ENCODE assay signal across 8 mouse cellular contexts in the genomic region with DNA sequence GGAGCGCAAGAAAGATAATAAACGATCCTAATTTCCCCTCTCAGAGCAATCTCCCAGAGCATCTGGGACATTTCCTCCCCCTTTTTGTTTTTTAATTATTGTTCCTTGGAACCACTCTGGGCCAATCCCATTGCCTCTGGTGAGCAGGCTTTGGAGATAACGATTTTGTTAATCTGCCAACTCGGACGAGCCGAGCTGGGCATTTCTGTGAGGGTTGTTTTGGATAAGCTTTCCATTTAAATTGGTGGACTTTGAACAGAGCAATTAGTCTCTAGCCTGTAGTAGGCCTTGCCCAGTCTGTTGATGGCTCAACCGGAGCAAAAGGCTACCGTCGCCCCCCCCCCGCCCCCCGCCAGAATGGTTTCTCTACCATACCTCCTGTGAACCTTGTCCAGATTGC. TPM values are rescaled to one million over a fixed set of nuclear protein-coding genes. Genes with fewer than 3 reads are reported as not detected.
DNase-seq lines count a peak whose midpoint lies in the region; ATAC-seq and TF ChIP-seq lines count a peak whose summit lies in the region.

No protein-coding gene starts in this region.

- no peaks in the 10 kb centered on the region for H3K36me3 ChIP-seq in embryonic facial prominence, embryonic 10.5 days (replicated peaks)
- no peaks in the 10 kb centered on the region for H3K36me3 ChIP-seq in hindbrain, embryonic 12.5 days
- H3K36me3 ChIP-seq in limb, embryonic 14.5 days (ENCODE audit: control insufficient read depth, insufficient read depth, low read length): no peaks in the 10 kb centered on the region
- H3K36me3 ChIP-seq in neural tube, embryonic 14.5 days (ENCODE audit: control insufficient read depth, insufficient read depth, low read length): no peaks in the 10 kb centered on the region

- peak overlapping the region; percentile 57 for H3K4me3 ChIP-seq in embryonic facial prominence, embryonic 10.5 days
- H3K4me3 ChIP-seq in hindbrain, embryonic 12.5 days: peak overlapping the region; percentile 19; the same call in 1 of the 2 replicates
- H3K4me3 ChIP-seq in limb, embryonic 14.5 days (replicated peaks; ENCODE audit: low read length): peak overlapping the region; percentile 31
- H3K4me3 ChIP-seq in neural tube, embryonic 14.5 days (ENCODE audit: low read depth, low read length): no peak overlapping the region

- TF ChIP-seq POLR2A in limb, embryonic 14.5 days (IDR thresholded peaks at IDR 0.05; ENCODE audit: borderline replicate concordance, extremely low read depth, insufficient read depth, insufficient read length): no peak

- H3K27ac ChIP-seq in embryonic facial prominence, embryonic 10.5 days (replicated peaks): no peak overlapping the region
- H3K27ac ChIP-seq in hindbrain, embryonic 12.5 days: no peak overlapping the region
- H3K27ac ChIP-seq in limb, embryonic 14.5 days (replicated peaks; ENCODE audit: low read depth, low read length): no peak overlapping the region
- H3K27ac ChIP-seq in neural tube, embryonic 14.5 days (ENCODE audit: low read depth, low read length): no peak overlapping the region

- peaks cover 28% of the 10 kb centered on the region for H3K4me1 ChIP-seq in embryonic facial prominence, embryonic 10.5 days
- peaks cover 23% of the 10 kb centered on the region for H3K4me1 ChIP-seq in hindbrain, embryonic 12.5 days
- H3K4me1 ChIP-seq in limb, embryonic 14.5 days (ENCODE audit: control insufficient read depth, insufficient read depth, low read length): no peaks in the 10 kb centered on the region; the same call in 1 of the 2 replicates
- H3K4me1 ChIP-seq in neural tube, embryonic 14.5 days (ENCODE audit: control insufficient read depth, insufficient read depth, low read length): peaks cover 8% of the 10 kb centered on the region; the same call in 1 of the 2 replicates

- peaks cover 16% of the 10 kb centered on the region for H3K27me3 ChIP-seq in embryonic facial prominence, embryonic 10.5 days (replicated peaks; ENCODE audit: low read depth, poor library complexity, severe bottlenecking)
- H3K27me3 ChIP-seq in hindbrain, embryonic 12.5 days: peaks cover 10% of the 10 kb centered on the region
- no peaks in the 10 kb centered on the region for H3K27me3 ChIP-seq in limb, embryonic 14.5 days (ENCODE audit: control insufficient read depth, insufficient read depth, low read length)
- no peaks in the 10 kb centered on the region for H3K27me3 ChIP-seq in neural tube, embryonic 14.5 days (ENCODE audit: control insufficient read depth, insufficient read depth, low read length)

- WGBS in embryonic facial prominence, embryonic 10.5 days: 31% methylated on average over 11 of the region's 11 CpGs
- 36% methylated on average over 11 of the region's 11 CpGs for WGBS in hindbrain, embryonic 12.5 days
- 26% methylated on average over 11 of the region's 11 CpGs for WGBS in limb, embryonic 14.5 days
- WGBS in neural tube, embryonic 14.5 days: 24% methylated on average over 11 of the region's 11 CpGs

- DNase-seq in adrenal gland, adult (ENCODE audit: inconsistent age in 2 of 2, low spot score in 1 of 2): peak; percentile 51 to 76
- no peak for DNase-seq in adrenal gland, postnatal 4 days (ENCODE audit: low spot score in 2 of 2)
- DNase-seq in embryonic facial prominence, embryonic 10.5 days (ENCODE audit: low spot score): no peak
- no peak for DNase-seq in limb, embryonic 14.5 days (ENCODE audit: low spot score)
- no peak for DNase-seq in layer of hippocampus, adult 9-10 months (ENCODE audit: low spot score)
- no peak for DNase-seq in thymus, postnatal 0 days (ENCODE audit: low spot score)

- peak overlapping the region; percentile 56 for H3K4me2 ChIP-seq in hindbrain, embryonic 12.5 days (replicated peaks)
- peak overlapping the region; percentile 62 for H3K4me2 ChIP-seq in limb, embryonic 14.5 days (replicated peaks; ENCODE audit: low read depth, low read length, severe bottlenecking)
- peak overlapping the region; percentile 38 for H3K4me2 ChIP-seq in neural tube, embryonic 14.5 days (ENCODE audit: low read depth, low read length)

- no peak overlapping the region for H3K9ac ChIP-seq in hindbrain, embryonic 12.5 days
- H3K9ac ChIP-seq in limb, embryonic 14.5 days (ENCODE audit: low read depth, low read length, severe bottlenecking): no peak overlapping the region
- no peak overlapping the region for H3K9ac ChIP-seq in neural tube, embryonic 14.5 days (replicated peaks; ENCODE audit: low read depth, low read length)

- ATAC-seq in hindbrain, embryonic 12.5 days (ENCODE audit: low FRiP score): 0 out of 2 replicates have a peak, but pooled peaks have one; percentile 9
- no peak for ATAC-seq in limb, embryonic 14.5 days (ENCODE audit: low FRiP score, low read depth)
- no peak for ATAC-seq in neural tube, embryonic 14.5 days (ENCODE audit: low read depth)

- H3K9me3 ChIP-seq in embryonic facial prominence, embryonic 10.5 days: no peaks in the 10 kb centered on the region
- H3K9me3 ChIP-seq in hindbrain, embryonic 12.5 days (replicated peaks): no peaks in the 10 kb centered on the region
- H3K9me3 ChIP-seq in limb, embryonic 14.5 days (ENCODE audit: control insufficient read depth, low read length): no peaks in the 10 kb centered on the region
- H3K9me3 ChIP-seq in neural tube, embryonic 14.5 days (ENCODE audit: control insufficient read depth, low read length): no peaks in the 10 kb centered on the region

RNA-seq across cellular contexts. Expression of a gene that starts 27.0 kb away (rescaled TPM):
- total RNA-seq in adrenal gland, postnatal 4 days (2021): 1 to 10 TPM; 3.6 to 5.2 TPM
- polyA plus RNA-seq in embryonic facial prominence, embryonic 10.5 days (2016; fragmentation: Nextera tagmentation; extraction: Ambion mirVana): 0.96 and 1.5 TPM in 2 replicates
- polyA plus RNA-seq in hindbrain, embryonic 12.5 days (2016; fragmentation: Nextera tagmentation; extraction: Ambion mirVana): 8.3 and 9.1 TPM in 2 replicates
- 0.83 and 0.87 TPM in 2 replicates for polyA plus RNA-seq in limb, embryonic 14.5 days (2012; rRNA removed)
- 1.5 and 1.6 TPM in 2 replicates for polyA plus RNA-seq in limb, embryonic 14.5 days (2014; fragmentation: Nextera tagmentation; extraction: Ambion mirVana)
- polyA plus RNA-seq in neural tube, embryonic 14.5 days (2014; fragmentation: Nextera tagmentation; extraction: Ambion mirVana): 12.2 and 14.2 TPM in 2 replicates
- polyA plus RNA-seq in thymus, postnatal 0 days (2015; fragmentation: Nextera tagmentation; extraction: Ambion mirVana): 0.21 and 0.29 TPM in 2 replicates

RNA-seq across cellular contexts. Expression of a gene that starts 51.9 kb away (rescaled TPM):
- total RNA-seq in adrenal gland, postnatal 4 days (2021): 10 to 100 TPM; 64.8 to 68.2 TPM
- polyA plus RNA-seq in embryonic facial prominence, embryonic 10.5 days (2016; fragmentation: Nextera tagmentation; extraction: Ambion mirVana): 8.0 and 12.5 TPM in 2 replicates
- 13.1 and 18.1 TPM in 2 replicates for polyA plus RNA-seq in hindbrain, embryonic 12.5 days (2016; fragmentation: Nextera tagmentation; extraction: Ambion mirVana)
- polyA plus RNA-seq in limb, embryonic 14.5 days (2012; rRNA removed): 32.5 and 36.6 TPM in 2 replicates
- polyA plus RNA-seq in limb, embryonic 14.5 days (2014; fragmentation: Nextera tagmentation; extraction: Ambion mirVana): 18.4 and 20.0 TPM in 2 replicates
- 15.4 and 23.5 TPM in 2 replicates for polyA plus RNA-seq in neural tube, embryonic 14.5 days (2014; fragmentation: Nextera tagmentation; extraction: Ambion mirVana)
- polyA plus RNA-seq in thymus, postnatal 0 days (2015; fragmentation: Nextera tagmentation; extraction: Ambion mirVana): 9.8 and 17.5 TPM in 2 replicates

Comparison
In these comparisons a context has a peak if more than half of its experiments do, and no peak if none do; other contexts are left out.
1. DNase-seq: peak in adrenal gland, adult (2 of 2); none in adrenal gland, postnatal 4 days (0 of 2), embryonic facial prominence, embryonic 10.5 days (single experiment), limb, embryonic 14.5 days (single experiment), layer of hippocampus, adult 9-10 months (single experiment) and thymus, postnatal 0 days (single experiment).
2. Peak in every context shown above with its lines, with median percentiles within 50 percentile points of each other: H3K4me2 ChIP-seq.